Mouse (Mus musculus) urinary bladder, adult 2 months (tissue): ENCODE results near the gene Slc2a10. TPM values are rescaled to one million over a fixed set of nuclear protein-coding genes. Genes with fewer than 3 reads are reported as not detected.

ENCODE experiments used
- DNase-seq: peaks from one replicate; pipeline ENCODE4 v3.0.0; 2022; ENCODE audit warnings: low spot score
- polyA plus RNA-seq: library from polyadenylated mRNA; depleted of rRNA; stranded (reverse); fragments of >200 nt; gene quantifications from 2 replicates; pipeline ENCODE4 v1.2.3, GENCODE M21; 2012; rRNA removed

Gene Slc2a10
- polyA plus RNA-seq, 1 experiment = 7.3 TPM

DNA sequence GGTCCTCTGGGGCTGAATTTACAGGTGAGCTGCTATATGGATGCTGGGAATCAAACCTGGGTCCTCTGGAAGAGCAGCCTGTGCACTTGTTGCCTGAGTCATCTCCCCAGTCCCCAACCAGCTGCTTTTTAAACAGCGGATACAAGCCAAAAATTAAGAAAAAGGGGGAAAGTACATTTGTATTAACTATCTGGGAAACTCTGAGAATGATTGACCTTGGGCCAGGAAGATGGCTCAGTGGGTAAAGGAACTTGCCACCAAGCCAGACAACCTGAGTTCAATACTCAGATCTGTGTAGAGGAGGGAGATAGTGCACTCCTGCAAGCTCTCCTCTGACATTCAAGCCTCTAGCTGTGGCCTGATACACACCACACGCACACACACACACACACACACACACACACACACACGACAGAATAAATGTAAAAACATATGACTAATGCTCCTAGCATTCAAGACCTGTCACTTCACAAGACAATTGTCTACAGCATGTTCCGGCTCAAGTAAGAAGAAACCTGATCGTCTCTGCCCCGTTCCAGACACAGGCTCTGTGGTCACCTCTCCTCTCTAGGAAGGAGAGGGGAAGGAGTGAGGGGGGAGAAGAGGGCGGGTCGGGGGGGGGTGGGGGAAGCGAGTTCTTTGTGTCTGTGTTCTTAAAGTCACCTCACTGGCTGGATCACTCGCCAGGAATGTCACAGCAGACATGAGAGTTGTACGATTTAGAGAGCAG lies 56.1 kb downstream of the Slc2a10 start:
- DNase-seq = no peak

DNA sequence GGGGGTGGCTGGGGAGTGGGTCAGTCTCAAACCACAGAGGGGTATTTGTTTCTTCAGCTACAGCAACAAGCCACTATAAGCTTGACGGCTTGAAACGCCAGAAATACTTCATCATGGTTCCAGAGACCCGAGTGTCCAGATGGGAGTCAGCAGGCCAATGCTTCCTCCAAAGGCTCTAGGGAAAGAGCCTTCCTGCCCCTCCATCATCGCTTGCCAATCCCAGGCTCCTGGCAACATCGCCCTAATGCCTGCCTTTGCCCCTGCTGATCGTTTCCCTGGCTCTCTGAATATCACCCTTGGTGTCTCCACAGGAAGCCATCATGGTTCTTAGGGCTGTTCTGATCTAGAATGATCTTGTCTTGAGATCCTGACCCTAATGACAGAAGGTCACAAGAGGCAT lies 58.3 kb downstream of the Slc2a10 start:
- DNase-seq = no peak

DNA sequence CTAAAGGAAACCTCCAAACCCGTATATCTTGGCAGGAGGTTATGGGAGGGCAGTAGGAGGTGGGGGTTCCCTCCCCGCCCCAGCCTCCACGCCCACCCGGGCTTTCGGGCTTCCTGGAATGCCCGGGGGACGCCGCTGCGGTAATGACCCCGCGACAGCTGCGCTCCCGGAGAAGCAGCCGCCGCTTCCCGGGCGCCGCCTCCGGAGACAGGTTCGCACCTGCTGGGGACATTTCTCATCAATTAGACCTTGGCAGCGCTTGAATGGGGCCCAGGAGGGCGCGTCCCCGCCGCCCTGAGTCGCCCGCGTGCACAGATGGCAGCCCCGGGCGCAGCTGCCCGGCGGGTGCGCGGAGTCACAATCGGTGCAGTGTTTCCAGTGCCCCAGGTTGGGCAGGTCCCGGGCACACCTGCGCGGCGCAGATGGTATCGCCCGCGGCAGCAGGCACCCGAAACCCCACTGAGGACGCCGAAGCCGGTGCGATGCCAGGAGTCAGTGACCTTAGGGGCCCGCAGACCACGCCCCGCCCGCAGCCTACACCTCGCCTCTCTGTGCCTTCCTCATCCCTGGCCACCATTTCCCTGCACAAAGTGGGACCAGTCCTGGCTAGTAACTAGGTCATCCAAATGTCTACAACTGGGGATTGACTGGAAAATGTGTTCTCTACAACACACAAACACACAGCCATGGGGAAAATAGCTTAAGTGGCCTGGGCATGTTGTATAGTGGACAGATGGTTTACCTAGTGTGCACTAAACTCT lies 59.9 kb downstream of the Slc2a10 start:
- peak; percentile 27 for DNase-seq

DNA sequence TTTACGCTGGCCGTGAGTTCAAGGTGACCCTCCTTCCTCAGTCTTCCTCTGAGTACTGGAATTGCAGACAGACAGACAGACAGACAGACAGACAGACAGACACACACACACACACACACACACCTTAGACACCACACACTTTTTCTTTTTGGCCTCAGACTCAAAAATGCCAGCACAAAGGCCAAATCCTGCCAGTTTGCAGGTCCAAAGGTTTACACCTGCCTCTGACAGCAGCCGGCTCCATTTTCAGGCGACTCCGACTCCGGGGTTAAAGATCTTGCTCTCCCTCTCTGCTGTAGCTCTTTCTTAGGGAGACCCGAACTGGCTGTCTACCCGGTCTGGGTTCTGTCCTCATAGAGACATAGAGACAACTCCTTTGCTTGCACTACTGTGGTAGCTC lies 60.5 kb downstream of the Slc2a10 start:
- DNase-seq = no peak

DNA sequence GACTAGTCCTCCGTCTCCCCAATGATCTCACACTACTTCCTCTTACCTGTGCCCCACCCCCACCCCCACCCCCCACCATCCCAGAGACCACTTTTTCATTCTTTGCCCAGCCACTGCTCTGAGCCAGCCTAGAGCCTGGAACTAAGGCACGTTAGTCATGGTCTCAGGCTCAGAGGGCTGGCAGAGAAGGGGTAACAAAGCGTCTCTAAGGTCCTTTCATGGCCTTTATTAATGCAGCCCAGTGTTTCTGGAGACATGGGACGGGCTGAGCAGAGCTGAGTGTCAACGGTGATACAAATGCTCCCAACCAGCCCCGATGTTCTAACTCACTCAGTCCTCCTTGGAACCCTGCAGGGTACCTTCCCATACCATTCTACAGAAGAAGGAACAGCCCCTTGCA lies 61.0 kb downstream of the Slc2a10 start:
- no peak for DNase-seq

DNA sequence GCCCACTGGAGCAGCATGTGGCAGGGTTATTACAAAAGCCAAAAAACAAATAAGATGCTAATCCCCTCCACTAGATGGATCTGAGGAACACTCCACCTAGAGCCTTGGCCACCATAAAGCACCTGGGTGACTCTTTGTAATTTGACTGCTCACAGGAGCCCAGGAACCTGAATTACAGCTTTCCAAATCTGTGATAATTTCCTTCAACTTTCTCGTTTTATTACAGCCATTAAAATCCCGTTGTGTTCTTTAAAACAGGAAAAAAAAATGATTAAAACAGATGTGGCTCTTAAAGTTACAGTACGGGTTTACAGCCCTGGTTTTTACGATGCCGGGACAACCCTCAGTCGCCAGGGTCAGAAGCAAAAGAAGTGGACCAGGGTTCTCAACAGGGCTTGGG lies 63.3 kb downstream of the Slc2a10 start:
- DNase-seq = no peak

DNA sequence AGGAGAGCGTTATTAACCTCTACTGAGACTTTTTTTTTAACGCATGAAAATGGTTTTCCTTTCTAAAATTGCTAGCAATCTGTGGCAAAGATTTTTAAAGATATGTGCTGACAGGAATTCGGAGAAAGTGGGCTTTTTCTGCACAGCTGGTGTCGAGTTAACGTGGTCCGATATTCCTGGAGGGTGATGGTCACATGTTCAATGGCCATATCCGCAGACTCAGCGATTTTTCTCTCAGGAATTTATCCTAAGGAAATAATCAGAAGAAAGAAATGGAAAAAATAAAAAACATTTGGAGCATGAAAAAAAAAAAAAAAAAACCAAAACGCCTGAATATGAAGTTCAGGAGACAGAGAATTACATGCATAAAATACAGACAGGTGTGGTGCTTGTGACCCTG lies 64.2 kb downstream of the Slc2a10 start:
- no peak for DNase-seq

DNA sequence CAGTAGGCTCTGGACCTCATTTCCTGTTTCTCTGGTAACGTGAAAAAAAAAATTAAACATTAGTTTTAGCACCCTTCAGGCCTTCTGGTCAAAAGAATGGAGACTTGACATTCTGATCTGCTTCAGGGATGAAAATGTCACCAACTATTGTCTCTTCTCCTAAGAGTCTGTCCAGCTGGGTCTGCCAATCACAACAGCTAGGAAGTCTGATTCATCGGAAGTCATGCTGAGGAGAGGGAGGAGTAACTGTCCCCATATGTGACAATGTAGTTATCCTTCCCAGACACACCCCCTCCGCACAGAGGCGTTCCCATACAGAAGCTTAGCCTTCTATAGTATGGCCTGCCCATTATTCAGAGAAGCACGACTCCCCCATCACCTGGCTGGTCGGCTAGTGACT lies 65.3 kb downstream of the Slc2a10 start:
- no peak for DNase-seq

Other genes with a start within 250 kb of the Slc2a10 start
- gene Slc35c2, start 215.9 kb upstream of the Slc2a10 start, polyA plus RNA-seq = 36.0 and 36.1 TPM in 2 replicates
- 33.8 and 36.2 TPM in 2 replicates for gene Elmo2, start 177.3 kb upstream of the Slc2a10 start, polyA plus RNA-seq
- 0.01 TPM in 1 of 2 replicates, not detected in the other for gene Zfp663, start 135.1 kb upstream of the Slc2a10 start, polyA plus RNA-seq
- gene Zfp334, start 115.5 kb upstream of the Slc2a10 start, polyA plus RNA-seq = 2.7 and 3.4 TPM in 2 replicates
- 0.01 and 0.03 TPM in 2 replicates for gene Ocstamp, start 103.4 kb upstream of the Slc2a10 start, polyA plus RNA-seq
- gene Slc13a3, start 30.6 kb upstream of the Slc2a10 start, polyA plus RNA-seq = 0.47 and 0.62 TPM in 2 replicates
- 17.6 and 19.6 TPM in 2 replicates for gene Trp53rka, start 10.5 kb upstream of the Slc2a10 start, polyA plus RNA-seq
- 12.4 and 14.9 TPM in 2 replicates for gene Eya2, start 91.2 kb downstream of the Slc2a10 start, polyA plus RNA-seq